Mouse (Mus musculus) C2C12 (cell line): ENCODE results near the gene Rcsd1. TPM values are rescaled to one million over a fixed set of nuclear protein-coding genes. Genes with fewer than 3 reads are reported as not detected.

Experiments
- H3K27me3 ChIP-seq: one replicate; pipeline ENCODE4 v1.6.1; 2011; ENCODE audit not compliant: control insufficient read depth, insufficient read depth, insufficient read length
- H3K36me3 ChIP-seq: one replicate; pipeline ENCODE4 v1.6.1; 2011; ENCODE audit not compliant: control insufficient read depth, insufficient read depth
- H3K4me3 ChIP-seq: one replicate; pipeline ENCODE4 v1.5.1; 2011; ENCODE audit warnings: mild to moderate bottlenecking, control low read depth; ENCODE audit not compliant: poor library complexity, insufficient read depth, severe bottlenecking
- H3K79me2 ChIP-seq: one replicate; pipeline ENCODE4 v1.6.1; 2011; ENCODE audit not compliant: control insufficient read depth, insufficient read depth
- H3K79me3 ChIP-seq: one replicate; pipeline ENCODE4 v1.6.1; 2011; ENCODE audit warnings: low read depth, control low read depth
- H3ac ChIP-seq: one replicate; pipeline ENCODE3; 2011; ENCODE audit warnings: low read depth; ENCODE audit not compliant: control insufficient read depth, insufficient read length
- CEBPB ChIP-seq: IDR thresholded peaks from one replicate; pipeline ENCODE4 v1.6.1; 2011; ENCODE audit warnings: low read depth, mild to moderate bottlenecking, control low read depth, moderate library complexity
- CTCF ChIP-seq: IDR thresholded peaks from one replicate; pipeline ENCODE4 v1.5.1; 2011; ENCODE audit not compliant: control insufficient read depth, insufficient read depth, insufficient read length
- FOSL1 ChIP-seq: IDR thresholded peaks from one replicate; pipeline ENCODE4 v1.8.0; 2011; ENCODE audit warnings: mild to moderate bottlenecking, low read length; ENCODE audit not compliant: poor library complexity, insufficient read depth, severe bottlenecking
- MAX ChIP-seq: IDR thresholded peaks from one replicate; pipeline ENCODE4 v1.6.1; 2011; ENCODE audit warnings: mild to moderate bottlenecking, control low read depth
- MYOD1 ChIP-seq: IDR thresholded peaks from one replicate; pipeline ENCODE4 v1.6.1; 2011; ENCODE audit warnings: low read depth; ENCODE audit not compliant: control insufficient read depth, insufficient read length
- MYOG ChIP-seq: IDR thresholded peaks from one replicate; pipeline ENCODE4 v1.6.1; 2011; ENCODE audit not compliant: control insufficient read depth, insufficient read length; ENCODE audit errors: extremely low read depth
- USF1 ChIP-seq: IDR thresholded peaks from one replicate; pipeline ENCODE4 v1.6.1; 2011; ENCODE audit warnings: low read depth, mild to moderate bottlenecking, control low read depth, moderate library complexity
- long read RNA-seq, 2 experiments: library from polyadenylated mRNA; unstranded; transcript quantifications; one replicate each; pipeline ENCODE4 v2.0.0; 2019 to 2020
- polyA plus RNA-seq: library from polyadenylated mRNA; unstranded; fragments of >200 nt; fragmentation: generic; extraction: Trizol; gene quantifications from one replicate; pipeline ENCODE4 v1.2.1, GENCODE M21; 2012; ENCODE audit warnings: missing spikeins

Rcsd1 gene
- polyA plus RNA-seq, result 0.05 TPM
- long read RNA-seq, experiment 1, result 0 reads
- long read RNA-seq, experiment 2, result 0 reads

DNA sequence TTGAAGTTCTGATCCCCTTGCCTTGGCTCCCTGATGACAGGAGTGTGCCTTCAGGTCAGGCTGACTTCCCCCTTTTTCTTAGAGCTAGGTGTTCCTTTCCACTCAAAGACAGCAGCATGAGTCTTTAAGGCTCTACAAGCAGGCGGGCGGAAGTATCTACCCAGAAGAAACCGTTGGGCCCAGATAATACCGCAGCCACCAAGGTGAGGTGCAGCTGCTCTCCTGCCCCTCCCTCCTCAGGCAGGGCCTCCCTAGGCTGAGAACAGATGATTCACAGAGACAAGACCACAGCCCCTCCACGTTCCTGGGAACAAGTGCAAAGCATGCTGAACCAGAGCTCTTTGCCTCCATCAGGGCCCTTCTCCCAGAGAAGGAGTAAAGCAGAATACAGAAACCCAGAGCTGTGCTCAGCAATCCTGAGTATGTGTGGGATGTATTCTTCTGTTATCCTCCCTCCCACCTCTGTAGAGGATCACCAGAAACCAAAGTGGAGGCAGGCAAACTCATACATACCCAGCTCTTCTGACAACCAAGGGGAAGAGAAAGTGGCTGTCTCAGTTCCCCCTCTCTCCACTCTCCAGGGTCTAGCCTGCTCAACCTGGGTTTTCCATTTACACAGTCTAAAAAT lies at the start of gene Rcsd1:
Rcsd1 (minus strand) TSS at position 129 of the 628 bp plus-strand sequence.
- Histone ChIP-seq H3K79me3 (no peaks in the 10 kb centered on the region), H3K36me3 (no peaks in the 10 kb centered on the region), H3K4me3 (no peak within 1 kb of the TSS), H3K27me3 (peaks cover 35% of the 10 kb centered on the region), H3K79me2 (no peaks in the 10 kb centered on the region), H3ac (no peak within 1 kb of the TSS)
- no peak for TF ChIP-seq FOSL1
- no peak for TF ChIP-seq MAX
- no peak for TF ChIP-seq USF1
- TF ChIP-seq MYOG, result no peak
- no peak for TF ChIP-seq CTCF
- TF ChIP-seq MYOD1, result no peak
- no peak for TF ChIP-seq CEBPB

DNA sequence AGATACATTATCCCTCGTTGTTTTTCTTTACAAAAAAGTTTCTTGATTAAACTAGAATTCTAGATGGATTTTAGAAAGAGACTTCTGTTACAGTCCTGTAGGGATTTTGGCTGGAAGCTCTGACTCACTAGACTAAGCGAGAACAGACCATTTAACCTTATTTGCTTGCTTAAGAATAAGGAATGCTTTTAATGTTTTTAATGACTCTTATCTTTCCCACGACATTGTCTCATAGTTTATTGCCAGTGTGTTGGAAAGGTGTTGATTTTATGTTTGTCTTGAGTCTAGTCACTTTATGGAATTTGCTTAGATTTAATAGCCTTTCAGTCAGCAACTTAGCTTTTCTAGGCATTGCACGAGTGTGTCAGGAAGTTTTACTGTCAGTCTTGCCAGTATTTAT lies 45.6 kb upstream of the Rcsd1 start:
- Histone ChIP-seq H3K27me3 (no peaks in the 10 kb centered on the region), H3K79me3 (no peaks in the 10 kb centered on the region), H3ac (no peak overlapping the region), H3K4me3 (no peak overlapping the region), H3K36me3 (no peaks in the 10 kb centered on the region), H3K79me2 (no peaks in the 10 kb centered on the region)
- TF ChIP-seq MAX (no peak), MYOD1 (no peak), MYOG (no peak), USF1 (no peak), CEBPB (no peak), CTCF (no peak), FOSL1 (no peak)

DNA sequence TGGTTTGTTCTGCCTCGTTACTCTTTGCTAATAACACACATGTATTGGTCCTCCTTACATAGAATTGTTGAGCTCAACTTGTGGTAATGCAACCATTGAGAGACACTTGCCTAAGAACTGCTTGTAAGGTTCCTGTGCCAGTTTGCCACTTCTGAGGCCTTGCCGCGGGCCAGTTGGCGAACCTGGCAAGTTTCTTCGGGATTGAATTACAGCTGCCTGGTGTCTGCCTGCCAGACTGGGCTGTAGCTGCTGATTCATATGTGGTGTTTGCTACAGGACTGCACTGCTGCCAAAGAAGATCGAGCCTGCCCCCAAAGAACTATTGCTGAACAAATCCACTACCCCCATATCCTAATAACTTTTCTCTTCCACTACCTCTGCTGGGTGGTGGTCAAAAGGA lies 44.6 kb upstream of the Rcsd1 start:
- no peaks in the 10 kb centered on the region for H3K36me3 ChIP-seq
- peaks cover 5% of the 10 kb centered on the region for H3K27me3 ChIP-seq
- no peaks in the 10 kb centered on the region for H3K79me3 ChIP-seq
- no peak overlapping the region for H3K4me3 ChIP-seq
- TF ChIP-seq FOSL1, result no peak
- TF ChIP-seq CTCF, result no peak
- no peak for TF ChIP-seq USF1
- no peak for TF ChIP-seq MAX
- no peak for TF ChIP-seq CEBPB
- TF ChIP-seq MYOG, result no peak
- no peak for TF ChIP-seq MYOD1
- no peaks in the 10 kb centered on the region for H3K79me2 ChIP-seq
- H3ac ChIP-seq, result no peak overlapping the region

DNA sequence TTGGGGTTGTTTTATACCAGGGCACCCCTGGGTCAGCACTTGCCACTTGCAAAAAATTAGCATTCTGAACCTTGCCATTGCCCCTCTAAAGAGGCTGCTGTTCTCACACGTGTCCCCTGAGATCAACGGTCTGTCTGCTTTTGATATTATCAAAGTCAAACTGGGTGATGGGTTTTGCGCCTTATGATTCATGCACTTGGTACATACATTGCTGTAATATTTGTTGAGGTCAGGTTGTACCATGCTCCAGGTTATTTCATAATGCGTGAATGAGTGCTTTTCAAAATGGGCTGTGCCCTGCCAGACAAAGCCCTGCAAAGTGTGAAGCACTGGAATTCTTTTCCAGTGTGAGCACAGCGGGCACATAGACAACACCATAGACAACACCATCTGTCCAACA lies 42.3 kb upstream of the Rcsd1 start:
- no peaks in the 10 kb centered on the region for H3K79me2 ChIP-seq
- H3K79me3 ChIP-seq, result no peaks in the 10 kb centered on the region
- TF ChIP-seq MAX, result no peak
- TF ChIP-seq USF1, result no peak
- no peak for TF ChIP-seq MYOG
- TF ChIP-seq FOSL1, result no peak
- no peak for TF ChIP-seq CEBPB
- no peak for TF ChIP-seq CTCF
- no peak for TF ChIP-seq MYOD1
- H3K4me3 ChIP-seq, result no peak overlapping the region
- no peaks in the 10 kb centered on the region for H3K36me3 ChIP-seq
- H3K27me3 ChIP-seq, result peaks cover 12% of the 10 kb centered on the region
- no peak overlapping the region for H3ac ChIP-seq

DNA sequence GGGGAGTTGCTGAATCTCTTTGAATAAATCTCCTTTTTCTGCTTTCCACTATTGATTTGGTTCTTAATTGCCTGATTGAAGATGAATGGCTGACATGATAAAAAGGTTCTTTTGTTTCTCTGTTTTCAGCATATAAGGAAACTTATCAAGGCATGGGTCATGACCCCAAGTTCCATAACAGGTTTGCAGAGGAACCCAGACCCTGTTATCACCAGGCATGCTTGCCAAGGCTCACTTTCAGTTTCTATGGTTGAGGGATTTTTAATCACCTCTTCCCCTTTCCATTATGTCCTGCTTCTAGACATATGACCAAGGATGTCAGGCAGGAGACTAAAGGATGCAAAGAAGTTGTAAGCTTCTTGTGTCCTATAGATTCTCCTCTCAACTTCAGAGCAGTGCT lies 41.6 kb upstream of the Rcsd1 start:
- no peak overlapping the region for H3K4me3 ChIP-seq
- H3K79me3 ChIP-seq, result no peaks in the 10 kb centered on the region
- no peaks in the 10 kb centered on the region for H3K79me2 ChIP-seq
- H3K36me3 ChIP-seq, result no peaks in the 10 kb centered on the region
- H3ac ChIP-seq, result no peak overlapping the region
- H3K27me3 ChIP-seq, result peaks cover 12% of the 10 kb centered on the region
- TF ChIP-seq CEBPB, result no peak
- TF ChIP-seq MYOG, result no peak
- TF ChIP-seq CTCF, result no peak
- no peak for TF ChIP-seq MYOD1
- no peak for TF ChIP-seq FOSL1
- no peak for TF ChIP-seq MAX
- no peak for TF ChIP-seq USF1

DNA sequence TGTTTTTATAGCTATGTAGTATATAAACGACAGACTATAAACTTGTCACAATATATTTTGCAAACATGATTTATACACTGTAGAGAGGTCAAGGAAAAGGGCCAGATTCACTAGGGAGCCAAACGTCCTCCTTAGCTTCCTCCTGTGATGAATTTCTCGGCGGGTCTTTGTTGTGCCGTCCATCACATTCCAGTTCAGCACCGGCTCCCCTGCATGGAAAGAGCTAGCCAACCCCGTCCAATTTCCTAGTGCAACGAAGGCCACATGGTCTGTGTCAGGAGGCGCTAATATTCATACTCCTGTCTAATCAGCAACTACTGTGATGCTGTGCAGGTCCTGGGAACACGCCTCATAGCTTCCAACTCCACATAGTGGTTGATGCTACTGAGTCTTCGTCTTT lies 38.5 kb upstream of the Rcsd1 start:
- Histone ChIP-seq H3K79me2 (no peaks in the 10 kb centered on the region), H3K79me3 (no peaks in the 10 kb centered on the region), H3K36me3 (no peaks in the 10 kb centered on the region), H3K27me3 (peaks cover 12% of the 10 kb centered on the region), H3K4me3 (no peak overlapping the region), H3ac (no peak overlapping the region)
- TF ChIP-seq MYOD1 (no peak), CTCF (no peak), MAX (no peak), CEBPB (no peak), MYOG (no peak), FOSL1 (no peak), USF1 (no peak)
